Mouse (Mus musculus) adrenal gland, postnatal 36 days (tissue): ENCODE data around the gene OR5BS1P. TPM values are rescaled to one million over a fixed set of nuclear protein-coding genes. Genes with fewer than 3 reads are reported as not detected.
"Not testable (repeated sequence)": the region's sequence is repeated elsewhere in the genome, so short reads cannot be mapped to it uniquely, and the experiment has no call there.

Source experiments
- DNase-seq, 2 experiments: peaks; one replicate each; pipeline ENCODE4 v3.0.0; 2021; ENCODE audit warnings: mixed read lengths in 1 of 2
- long read RNA-seq, 2 experiments: library from polyadenylated mRNA; stranded (forward); transcript quantifications; one replicate each; pipeline ENCODE4 v2.0.0; 2021; ENCODE audit warnings: borderline sequencing depth in 2 of 2
- total RNA-seq, 2 experiments: library from RNA; stranded (reverse); gene quantifications; 2 replicates each; pipeline ENCODE4 v1.2.3; 2021

Gene OR5BS1P
- not detected for total RNA-seq
- long read RNA-seq, experiment 1: 0 reads
- long read RNA-seq, experiment 2: 0 reads

GRCm38 (mm10) chr15:98469596-98469995 lies at the start of gene OR5BS1P:
Gene OR5BS1P (plus strand): TSS chr15:98469896.
- no peak for DNase-seq

GRCm38 (mm10) chr15:98420897-98421296 lies 48.8 kb upstream of the OR5BS1P start:
- DNase-seq: no peak

GRCm38 (mm10) chr15:98424326-98424725 lies 45.4 kb upstream of the OR5BS1P start:
- DNase-seq: no peak

GRCm38 (mm10) chr15:98424753-98425152 lies 44.9 kb upstream of the OR5BS1P start:
- no peak for DNase-seq

- DNase-seq: no peak
These were observed 44.5 kb upstream of the OR5BS1P start for GRCm38 (mm10) chr15:98425188-98425587.

GRCm38 (mm10) chr15:98430925-98431324 lies 38.8 kb upstream of the OR5BS1P start, which contains the start of gene Olfr282:
Gene Olfr282 (plus strand): TSS chr15:98431225.
- not testable (repeated sequence) for DNase-seq

GRCm38 (mm10) chr15:98444561-98444960 lies 25.1 kb upstream of the OR5BS1P start:
- peak; percentile 16 to 48 for DNase-seq

GRCm38 (mm10) chr15:98448521-98448920 lies 21.2 kb upstream of the OR5BS1P start:
- no peak for DNase-seq

- DNase-seq: no peak
These were observed 17.4 kb upstream of the OR5BS1P start, which contains the start of gene Olfr281 for GRCm38 (mm10) chr15:98452288-98452687. Gene Olfr281 (plus strand): TSS chr15:98452588.

GRCm38 (mm10) chr15:98471539-98471938 lies 1.8 kb downstream of the OR5BS1P start:
- no peak for DNase-seq

- DNase-seq: no peak
These were observed 5.3 kb downstream of the OR5BS1P start for GRCm38 (mm10) chr15:98474958-98475357.

- peak; percentile 37 to 73 for DNase-seq
These were observed 5.7 kb downstream of the OR5BS1P start for GRCm38 (mm10) chr15:98475382-98475781.

GRCm38 (mm10) chr15:98476281-98476680 lies 6.6 kb downstream of the OR5BS1P start:
- DNase-seq: no peak

- no peak for DNase-seq
These were observed 9.9 kb downstream of the OR5BS1P start for GRCm38 (mm10) chr15:98479568-98480102.

GRCm38 (mm10) chr15:98482701-98483100 lies 13.0 kb downstream of the OR5BS1P start, which contains the start of gene Lalba:
Gene Lalba (minus strand): TSS chr15:98482721.
- DNase-seq: peak in 1 of 2 experiments; percentile 12

- peak in 1 of 2 experiments; percentile 9 for DNase-seq
These were observed 14.5 kb downstream of the OR5BS1P start for GRCm38 (mm10) chr15:98483907-98484886.

GRCm38 (mm10) chr15:98486433-98487021 lies 16.8 kb downstream of the OR5BS1P start:
- DNase-seq: no peak

- DNase-seq: no peak
These were observed 21.6 kb downstream of the OR5BS1P start for GRCm38 (mm10) chr15:98491332-98491731.

- DNase-seq: no peak
These were observed 22.4 kb downstream of the OR5BS1P start, which contains the start of gene Olfr279 for GRCm38 (mm10) chr15:98492102-98492501. Gene Olfr279 (plus strand): TSS chr15:98492402.

- DNase-seq: no peak
These were observed 27.9 kb downstream of the OR5BS1P start for GRCm38 (mm10) chr15:98497631-98498030.

GRCm38 (mm10) chr15:98503317-98503716 lies 33.6 kb downstream of the OR5BS1P start:
- DNase-seq: no peak

GRCm38 (mm10) chr15:98504514-98504913 lies 34.8 kb downstream of the OR5BS1P start:
- DNase-seq: peak; percentile 63 to 81
